Mouse (Mus musculus) spleen, postnatal 14 days (tissue): Measurements from ENCODE around the gene Gpatch2l.

Experiments used
- DNase-seq, 2 experiments: peaks; one replicate each; pipeline ENCODE4 v3.0.0; 2021 to 2022; ENCODE audit warnings: low spot score in 2 of 2

Gpatch2l gene

GRCm38 (mm10) chr12:86276895-86277294 lies 35.2 kb downstream of the Gpatch2l start:
- no peak for DNase-seq

- no peak for DNase-seq
Measured at GRCm38 (mm10) chr12:86280000-86280399, 38.3 kb downstream of the Gpatch2l start.

- DNase-seq = no peak
Measured at GRCm38 (mm10) chr12:86285704-86286103, 44.0 kb downstream of the Gpatch2l start.

- DNase-seq = no peak
Measured at GRCm38 (mm10) chr12:86297450-86297849, 55.8 kb downstream of the Gpatch2l start.

GRCm38 (mm10) chr12:86302973-86303372 lies 61.3 kb downstream of the Gpatch2l start:
- no peak for DNase-seq

GRCm38 (mm10) chr12:86305045-86305444 lies 63.4 kb downstream of the Gpatch2l start:
- no peak for DNase-seq

GRCm38 (mm10) chr12:86305635-86306243 lies 64.1 kb downstream of the Gpatch2l start:
- DNase-seq = peak in 1 of 2 experiments; percentile 4

GRCm38 (mm10) chr12:86309474-86309873 lies 67.8 kb downstream of the Gpatch2l start:
- no peak for DNase-seq

- DNase-seq = no peak
Measured at GRCm38 (mm10) chr12:86309902-86310301, 68.2 kb downstream of the Gpatch2l start.

GRCm38 (mm10) chr12:86320629-86321028 lies 79.0 kb downstream of the Gpatch2l start:
- DNase-seq = no peak

- DNase-seq = no peak
Measured at GRCm38 (mm10) chr12:86324297-86324696, 82.6 kb downstream of the Gpatch2l start.

- no peak for DNase-seq
Measured at GRCm38 (mm10) chr12:86329813-86330212, 88.2 kb downstream of the Gpatch2l start.

GRCm38 (mm10) chr12:86330684-86331083 lies 89.0 kb downstream of the Gpatch2l start:
- no peak for DNase-seq

- DNase-seq = no peak
Measured at GRCm38 (mm10) chr12:86331248-86331647, 89.6 kb downstream of the Gpatch2l start.

- DNase-seq = no peak
Measured at GRCm38 (mm10) chr12:86336209-86336608, 94.6 kb downstream of the Gpatch2l start.

- no peak for DNase-seq
Measured at GRCm38 (mm10) chr12:86336887-86337286, 95.2 kb downstream of the Gpatch2l start.
